Mouse (Mus musculus) stomach, postnatal 0 days (tissue): ENCODE data around the gene Ifitm10.

ENCODE experiments used
- CTCF ChIP-seq: IDR thresholded peaks from 2 replicates; pipeline ENCODE4 v1.5.1; 2016; ENCODE audit warnings: antibody characterized with exemption, low read depth, mild to moderate bottlenecking, moderate library complexity
- EP300 ChIP-seq: optimal IDR thresholded peaks from 2 replicates; pipeline ENCODE3; 2016; ENCODE audit warnings: antibody characterized with exemption

- no peak for TF ChIP-seq CTCF
- no peak for TF ChIP-seq EP300
These were observed 2.2 kb downstream of the Ifitm10 start for GRCm38 (mm10) chr7:142371398-142371767.
